Comparison of ENCODE assay signal across 9 mouse cellular contexts in genomic region chr11:25313879-25314278, GRCm38 (mm10).
DNase-seq lines count a peak whose midpoint lies in the region; ATAC-seq and TF ChIP-seq lines count a peak whose summit lies in the region.
"Had no signal": no experiment of that assay in that cellular context is flagged by ENCODE, and none has a peak within 500 bp of the region (broad histone marks: within the 10 kb centered on the region; RNA-seq: fewer than 3 reads in every experiment).

No protein-coding gene starts in this region.

- 0 out of 2 replicates have a peak overlapping the region, but pooled peaks have one; percentile 1 for H3K27ac ChIP-seq in layer of hippocampus, adult 2 months
- no peak overlapping the region for H3K27ac ChIP-seq in forebrain, embryonic 13.5 days
- H3K27ac ChIP-seq in limb, embryonic 13.5 days, result no peak overlapping the region
- H3K27ac ChIP-seq in neural tube, embryonic 12.5 days, result no peak overlapping the region

- ATAC-seq in forebrain, embryonic 13.5 days, result peak; percentile 82
- no peak for ATAC-seq in limb, embryonic 13.5 days (ENCODE audit: low FRiP score, low read depth)
- ATAC-seq in neural tube, embryonic 12.5 days (ENCODE audit: low FRiP score, low read depth), result peak; percentile 68; the same call in 1 of the 2 replicates

- peaks cover 19% of the 10 kb centered on the region for H3K4me1 ChIP-seq in forebrain, embryonic 13.5 days
- peaks cover 11% of the 10 kb centered on the region for H3K4me1 ChIP-seq in limb, embryonic 13.5 days
- peaks cover 12% of the 10 kb centered on the region for H3K4me1 ChIP-seq in neural tube, embryonic 12.5 days

- no peaks in the 10 kb centered on the region for H3K36me3 ChIP-seq in forebrain, embryonic 13.5 days (ENCODE audit: poor library complexity, severe bottlenecking)
- H3K36me3 ChIP-seq in limb, embryonic 13.5 days, result no peaks in the 10 kb centered on the region
- no peaks in the 10 kb centered on the region for H3K36me3 ChIP-seq in neural tube, embryonic 12.5 days

- 10% methylated on average over 8 of the region's 8 CpGs for WGBS in forebrain, embryonic 13.5 days
- 23% methylated on average over 8 of the region's 8 CpGs for WGBS in limb, embryonic 13.5 days
- WGBS in neural tube, embryonic 12.5 days, result 7% methylated on average over 8 of the region's 8 CpGs

- peak overlapping the region; percentile 13; the same call in 1 of the 2 replicates for H3K4me3 ChIP-seq in layer of hippocampus, adult 2 months
- no peak overlapping the region for H3K4me3 ChIP-seq in forebrain, embryonic 13.5 days
- H3K4me3 ChIP-seq in limb, embryonic 13.5 days, result no peak overlapping the region
- no peak overlapping the region for H3K4me3 ChIP-seq in neural tube, embryonic 12.5 days

- H3K9ac ChIP-seq in forebrain, embryonic 13.5 days, result no peak overlapping the region
- H3K9ac ChIP-seq in limb, embryonic 13.5 days, result peak overlapping the region; percentile 31; the same call in 1 of the 2 replicates
- no peak overlapping the region for H3K9ac ChIP-seq in neural tube, embryonic 12.5 days

- H3K27me3 ChIP-seq in forebrain, embryonic 13.5 days, result no peaks in the 10 kb centered on the region
- no peaks in the 10 kb centered on the region for H3K27me3 ChIP-seq in limb, embryonic 13.5 days
- H3K27me3 ChIP-seq in neural tube, embryonic 12.5 days (replicated peaks), result no peaks in the 10 kb centered on the region

- no peaks in the 10 kb centered on the region for H3K9me3 ChIP-seq in forebrain, embryonic 13.5 days (replicated peaks)
- H3K9me3 ChIP-seq in limb, embryonic 13.5 days, result no peaks in the 10 kb centered on the region
- no peaks in the 10 kb centered on the region for H3K9me3 ChIP-seq in neural tube, embryonic 12.5 days

- no peak for DNase-seq in layer of hippocampus, adult 2 months (ENCODE audit: low spot score in 2 of 2)
- no peak for DNase-seq in layer of hippocampus, postnatal 14 days (ENCODE audit: low spot score in 2 of 2)
- no peak for DNase-seq in layer of hippocampus, adult 18-20 months (ENCODE audit: low spot score in 2 of 2)
- DNase-seq in yolk sac, embryonic 10.5 days (ENCODE audit: low spot score), result no peak
- DNase-seq in testis, postnatal 10 days (ENCODE audit: low spot score), result no peak
- DNase-seq: kidney, adult 9 months had no signal

- no peak overlapping the region for H3K4me2 ChIP-seq in forebrain, embryonic 13.5 days
- peak overlapping the region; percentile 41 for H3K4me2 ChIP-seq in limb, embryonic 13.5 days (replicated peaks)
- H3K4me2 ChIP-seq in neural tube, embryonic 12.5 days (replicated peaks), result peak overlapping the region; percentile 38; the same call in 1 of the 2 replicates

- TF ChIP-seq CTCF in layer of hippocampus, adult 2 months (conservative IDR thresholded peaks at IDR 0.05), result no peak
